ENCODE assay signal across 24 mouse cellular contexts in genomic region chr17:29363109-29363508, GRCm38 (mm10). TPM values are rescaled to one million over a fixed set of nuclear protein-coding genes. Genes with fewer than 3 reads are reported as not detected.
DNase-seq lines count a peak whose midpoint lies in the region; ATAC-seq and TF ChIP-seq lines count a peak whose summit lies in the region.
"Had no signal": no experiment of that assay in that cellular context is flagged by ENCODE, and none has a peak within 500 bp of the region (broad histone marks: within the 10 kb centered on the region; RNA-seq: fewer than 3 reads in every experiment).

No protein-coding gene starts in this region.

- peaks cover 4% of the 10 kb centered on the region; the same call in 1 of the 2 replicates for H3K79me2 ChIP-seq in CH12.LX (replicated peaks; ENCODE audit: control insufficient read depth, extremely low read depth, insufficient read depth, poor library complexity, severe bottlenecking)

- H3K9me3 ChIP-seq in CH12.LX (replicated peaks; ENCODE audit: low read length): no peaks in the 10 kb centered on the region
- H3K9me3 ChIP-seq in kidney, embryonic 14.5 days (ENCODE audit: control insufficient read depth, low read length): no peaks in the 10 kb centered on the region
- H3K9me3 ChIP-seq: embryonic facial prominence, embryonic 12.5 days; embryonic facial prominence, embryonic 15.5 days; hindbrain, embryonic 12.5 days; hindbrain, embryonic 15.5 days had no signal

- intact Hi-C loops in gastrocnemius, adult 2 months (cut with DNase I): no loop called here
- intact Hi-C loops in gastrocnemius, postnatal 14 days (cut with DNase I; ENCODE audit: low total_unique reads): no loop called here

- H3K4me3 ChIP-seq in gastrocnemius, adult 2 months: no peak overlapping the region
- peak overlapping the region; percentile 6; the same call in 1 of the 2 replicates for H3K4me3 ChIP-seq in spleen, adult 2 months (ENCODE audit: extremely low read depth, insufficient read depth, insufficient read length)
- H3K4me3 ChIP-seq in CH12.LX (replicated peaks in 1 of 3; ENCODE audit: low read depth in 2 of 3, low read length in 2 of 3, poor library complexity in 1 of 3): peak overlapping the region in 2 of 3 experiments; percentile 53 to 64
- no peak overlapping the region for H3K4me3 ChIP-seq in kidney, embryonic 14.5 days (ENCODE audit: low read length)
- H3K4me3 ChIP-seq: embryonic facial prominence, embryonic 12.5 days; embryonic facial prominence, embryonic 15.5 days; heart, adult 2 months; hindbrain, embryonic 12.5 days; hindbrain, embryonic 15.5 days had no signal

- no peak overlapping the region for H3K27ac ChIP-seq in gastrocnemius, adult 2 months
- H3K27ac ChIP-seq in spleen, adult 2 months (ENCODE audit: insufficient read depth, low read length): peak overlapping the region; percentile 90
- peak overlapping the region; percentile 70 for H3K27ac ChIP-seq in CH12.LX (ENCODE audit: insufficient read depth, low read depth)
- no peak overlapping the region for H3K27ac ChIP-seq in kidney, embryonic 14.5 days (ENCODE audit: low read depth, low read length)
- H3K27ac ChIP-seq: embryonic facial prominence, embryonic 12.5 days; embryonic facial prominence, embryonic 15.5 days; heart, adult 2 months; hindbrain, embryonic 12.5 days; hindbrain, embryonic 15.5 days had no signal

- peak overlapping the region; percentile 82 for H3K4me2 ChIP-seq in CH12.LX (ENCODE audit: insufficient read depth, low read depth, poor library complexity, severe bottlenecking)
- no peak overlapping the region for H3K4me2 ChIP-seq in kidney, embryonic 14.5 days (replicated peaks; ENCODE audit: low read depth, low read length)
- H3K4me2 ChIP-seq: embryonic facial prominence, embryonic 12.5 days; embryonic facial prominence, embryonic 15.5 days; heart, embryonic 11.5 days; hindbrain, embryonic 12.5 days; hindbrain, embryonic 15.5 days had no signal

- TF ChIP-seq EP300 in CH12.LX (IDR thresholded peaks at IDR 0.05; ENCODE audit: low read length): peak; percentile 93

- no peaks in the 10 kb centered on the region for H3K27me3 ChIP-seq in spleen, adult 2 months (ENCODE audit: control insufficient read depth, insufficient read depth, low read length)
- no peaks in the 10 kb centered on the region for H3K27me3 ChIP-seq in CH12.LX (replicated peaks)
- no peaks in the 10 kb centered on the region for H3K27me3 ChIP-seq in kidney, embryonic 14.5 days (ENCODE audit: control insufficient read depth, insufficient read depth, low read length)
- H3K27me3 ChIP-seq: embryonic facial prominence, embryonic 12.5 days; embryonic facial prominence, embryonic 15.5 days; hindbrain, embryonic 12.5 days; hindbrain, embryonic 15.5 days had no signal

- in situ Hi-C loops in CH12.LX (cut with MboI; ENCODE audit: low pct_ligation_motif_present, low pct_unique_long_range_greater_than_20kb, low sequenced_read_pairs): no loop called here

- no peak for TF ChIP-seq CTCF in gastrocnemius, adult 2 months (IDR thresholded peaks at IDR 0.05)
- TF ChIP-seq CTCF in spleen, adult 2 months (IDR thresholded peaks at IDR 0.05; ENCODE audit: extremely low read depth, insufficient read depth, insufficient read length, insufficient replicate concordance): no peak
- no peak for TF ChIP-seq CTCF in CH12.LX (conservative IDR thresholded peaks at IDR 0.05 in 1 of 2, IDR thresholded peaks at IDR 0.05 in 1 of 2; ENCODE audit: low read depth in 2 of 2, low read length in 2 of 2)

- 0 out of 2 replicates have a peak, but pooled peaks have one; percentile 18 for ATAC-seq in neutrophil, adult 5-6 weeks (ENCODE audit: extremely low read depth, insufficient number of reproducible peaks, low FRiP score, poor library complexity, severe bottlenecking)
- no peak for ATAC-seq in kidney, embryonic 14.5 days (ENCODE audit: low FRiP score, low TSS enrichment)
- ATAC-seq: activated CD4-positive, CD25-positive, alpha-beta regulatory T cell, adult 4 months; CD4-positive, CD25-positive, alpha-beta regulatory T cell, adult 4 months; forebrain, embryonic 14.5 days; forebrain, postnatal 0 days had no signal

- WGBS in spleen, adult 2 months: 36% methylated on average over 8 of the region's 8 CpGs
- WGBS in kidney, embryonic 14.5 days: 81% methylated on average over 8 of the region's 8 CpGs

- TF ChIP-seq RAD21 in CH12.LX (IDR thresholded peaks at IDR 0.05; ENCODE audit: low read depth, low read length): no peak

- TF ChIP-seq POLR2A in spleen, adult 2 months (IDR thresholded peaks at IDR 0.05; ENCODE audit: low read depth, low read length): no peak
- no peak for TF ChIP-seq POLR2A in CH12.LX (IDR thresholded peaks at IDR 0.05; ENCODE audit: low read depth, low read length)

- dilution Hi-C loops in CH12.LX (cut with MboI; ENCODE audit: extremely low pct_ligation_motif_present, extremely low pct_unique_long_range_greater_than_20kb, low sequenced_read_pairs): no loop called here

- 0 out of 2 replicates have a peak overlapping the region, but pooled peaks have one; percentile 36 for H3K9ac ChIP-seq in CH12.LX (ENCODE audit: insufficient read depth, low read depth)
- H3K9ac ChIP-seq in kidney, embryonic 14.5 days (ENCODE audit: low read depth, low read length): no peak overlapping the region
- H3K9ac ChIP-seq: embryonic facial prominence, embryonic 12.5 days; embryonic facial prominence, embryonic 15.5 days; forebrain, postnatal 0 days; hindbrain, embryonic 12.5 days; hindbrain, embryonic 15.5 days had no signal

- DNase-seq in gastrocnemius, adult 2 months: peak; percentile 4
- DNase-seq in gastrocnemius, postnatal 14 days: no peak
- DNase-seq in spleen, adult 2 months (ENCODE audit: low read depth in 1 of 2, low spot score in 2 of 2): peak in 1 of 2 experiments; percentile 31
- no peak for DNase-seq in spleen, adult 18-20 months
- DNase-seq in CH12.LX (ENCODE audit: extremely low read depth): peak; percentile 66
- DNase-seq in ovary, postnatal 10 days (ENCODE audit: low spot score): no peak
- DNase-seq: adrenal gland, adult 8-10 months; adrenal gland, postnatal 25 days; cerebellum, adult 11 months; cerebellum, adult 2 months; cerebellum, postnatal 25 days; forebrain, postnatal 0 days; gastrocnemius, postnatal 36 days had no signal

- peaks cover 34% of the 10 kb centered on the region for H3K4me1 ChIP-seq in spleen, adult 2 months (ENCODE audit: control insufficient read depth, insufficient read depth, insufficient read length)
- peaks cover 27 to 52% of the 10 kb centered on the region in 2 experiments for H3K4me1 ChIP-seq in CH12.LX (ENCODE audit: control insufficient read depth in 1 of 2, insufficient read depth in 2 of 2)
- H3K4me1 ChIP-seq in kidney, embryonic 14.5 days (ENCODE audit: control insufficient read depth, insufficient read depth, low read length): peaks cover 7% of the 10 kb centered on the region; the same call in 1 of the 2 replicates
- H3K4me1 ChIP-seq: embryonic facial prominence, embryonic 12.5 days; embryonic facial prominence, embryonic 15.5 days; hindbrain, embryonic 15.5 days had no signal

- H3K36me3 ChIP-seq in spleen, adult 2 months (ENCODE audit: control insufficient read depth, insufficient read depth, low read length): peaks cover 18% of the 10 kb centered on the region
- H3K36me3 ChIP-seq in CH12.LX (replicated peaks in 1 of 2; ENCODE audit: control insufficient read depth in 1 of 2, insufficient read depth in 1 of 2, low read length in 1 of 2): peaks cover 33 to 42% of the 10 kb centered on the region in 2 experiments
- no peaks in the 10 kb centered on the region for H3K36me3 ChIP-seq in kidney, embryonic 14.5 days (ENCODE audit: control insufficient read depth, insufficient read depth, low read length)
- H3K36me3 ChIP-seq: embryonic facial prominence, embryonic 12.5 days; embryonic facial prominence, embryonic 15.5 days; hindbrain, embryonic 12.5 days; hindbrain, embryonic 15.5 days had no signal

TF ChIP-seq in CH12.LX, 34 proteins besides CTCF, POLR2A, EP300 and RAD21 (continues in another document):
- peak; percentile 58 for TF ChIP-seq BHLHE40 (IDR thresholded peaks at IDR 0.05; ENCODE audit: low read depth, low read length)
- TF ChIP-seq MXI1 (IDR thresholded peaks at IDR 0.05; ENCODE audit: low read depth, low read length): peak; percentile 35; the same call in 1 of the 2 replicates
- no peak for TF ChIP-seq UBTF (IDR thresholded peaks at IDR 0.05; ENCODE audit: low read depth, low read length)
- peak; percentile 73 for TF ChIP-seq JUN (IDR thresholded peaks at IDR 0.05; ENCODE audit: insufficient read depth, low read depth, low read length)
- TF ChIP-seq PAX5 (IDR thresholded peaks at IDR 0.05; ENCODE audit: low read length): no peak
- TF ChIP-seq SMC3 (IDR thresholded peaks at IDR 0.05; ENCODE audit: low read depth, low read length): no peak
- TF ChIP-seq JUND (conservative IDR thresholded peaks at IDR 0.05; ENCODE audit: low read depth, low read length): peak; percentile 93
- TF ChIP-seq MAZ (IDR thresholded peaks at IDR 0.05; ENCODE audit: low read depth, low read length): 0 out of 2 replicates have a peak, but pooled peaks have one; percentile 17

RNA-seq across cellular contexts. Expression of gene Fgd2, which starts 2.4 kb away (rescaled TPM):
- total RNA-seq in gastrocnemius, adult 2 months (2021): 1 to 10 TPM in 1 of 2 experiments, under 1 TPM in 1; 0.74 to 1.1 TPM
- 1 to 10 TPM; 1.6 to 1.8 TPM for total RNA-seq in gastrocnemius, postnatal 14 days (2021)
- 268 and 346 TPM in 2 replicates for polyA plus RNA-seq in spleen, adult 2 months (2012; rRNA removed)
- 48.3 and 67.6 TPM in 2 replicates for total RNA-seq in CH12.LX (2012; rRNA removed)
- 41.7 and 41.9 TPM in 2 replicates for total RNA-seq in CH12.LX (2014; rRNA removed)
- 49.2 and 54.4 TPM in 2 replicates for polyA plus RNA-seq in CH12.LX (2012; ENCODE audit: insufficient read length, low read depth)
- 184 and 192 TPM in 2 replicates for total RNA-seq in neutrophil, adult 5-6 weeks (2017)
- 9.5 and 9.6 TPM in 2 replicates for polyA plus RNA-seq in kidney, embryonic 14.5 days (2014; fragmentation: Nextera tagmentation; extraction: Ambion mirVana)

RNA-seq across cellular contexts. Expression of gene Mtch1, which starts 15.4 kb away (rescaled TPM):
- 100 to 1,000 TPM in 1 of 2 experiments, 10 to 100 TPM in 1; 78.5 to 109 TPM for total RNA-seq in gastrocnemius, adult 2 months (2021)
- 100 to 1,000 TPM; 141 to 160 TPM for total RNA-seq in gastrocnemius, postnatal 14 days (2021)
- polyA plus RNA-seq in spleen, adult 2 months (2012; rRNA removed): 145 and 212 TPM in 2 replicates
- total RNA-seq in CH12.LX (2012; rRNA removed) (139 and 143 TPM in 2 replicates), CH12.LX (2014; rRNA removed) (56.8 and 66.1 TPM in 2 replicates)
- polyA plus RNA-seq in CH12.LX (2012; ENCODE audit: insufficient read length, low read depth): 102 and 110 TPM in 2 replicates
- 65.8 and 67.3 TPM in 2 replicates for total RNA-seq in neutrophil, adult 5-6 weeks (2017)
- 297 and 364 TPM in 2 replicates for polyA plus RNA-seq in kidney, embryonic 14.5 days (2014; fragmentation: Nextera tagmentation; extraction: Ambion mirVana)

RNA-seq across cellular contexts. Expression of gene Pi16, which starts 45.6 kb away (rescaled TPM):
- 10 to 100 TPM; 21.9 to 52.6 TPM for total RNA-seq in gastrocnemius, adult 2 months (2021)
- 10 to 100 TPM; 25.4 to 37.9 TPM for total RNA-seq in gastrocnemius, postnatal 14 days (2021)
- 4.2 and 6.4 TPM in 2 replicates for polyA plus RNA-seq in spleen, adult 2 months (2012; rRNA removed)
- 0.13 TPM in 1 of 2 replicates, not detected in the other for total RNA-seq in CH12.LX (2012; rRNA removed)
- not detected in 2 replicates for total RNA-seq in CH12.LX (2014; rRNA removed)
- not detected in 2 replicates for polyA plus RNA-seq in CH12.LX (2012; ENCODE audit: insufficient read length, low read depth)
- total RNA-seq in neutrophil, adult 5-6 weeks (2017): 151 and 159 TPM in 2 replicates
- polyA plus RNA-seq in kidney, embryonic 14.5 days (2014; fragmentation: Nextera tagmentation; extraction: Ambion mirVana): 0.32 and 0.90 TPM in 2 replicates

Comparison
In these comparisons a context has a peak if more than half of its experiments do, and no peak if none do; other contexts are left out.
1. DNase-seq: peak in gastrocnemius, adult 2 months (single experiment) and CH12.LX (single experiment); none in gastrocnemius, postnatal 14 days (single experiment), spleen, adult 18-20 months (0 of 2) and ovary, postnatal 10 days (single experiment).
2. H3K27ac ChIP-seq: peak in spleen, adult 2 months (single experiment) and CH12.LX (single experiment); none in gastrocnemius, adult 2 months (single experiment) and kidney, embryonic 14.5 days (single experiment).
3. H3K4me3 ChIP-seq: peak in spleen, adult 2 months (single experiment) and CH12.LX (2 of 3); none in gastrocnemius, adult 2 months (single experiment) and kidney, embryonic 14.5 days (single experiment).
4. RNA of gene Fgd2, which starts 2.4 kb away (total RNA-seq): 184 to 192 TPM in neutrophil, adult 5-6 weeks and 41.7 to 67.6 TPM in CH12.LX; 1.6 to 1.8 TPM in gastrocnemius, postnatal 14 days and 0.74 to 1.1 TPM in gastrocnemius, adult 2 months; every median in the first group is over 10 times any median in the second.
5. RNA of gene Pi16, which starts 45.6 kb away (total RNA-seq): 151 to 159 TPM in neutrophil, adult 5-6 weeks, 21.9 to 52.6 TPM in gastrocnemius, adult 2 months and 25.4 to 37.9 TPM in gastrocnemius, postnatal 14 days; 0.13 TPM in CH12.LX; every median in the first group is over 10 times any median in the second.